Mouse (Mus musculus): ENCODE measurements around the gene Snx33. TPM values are rescaled to one million over a fixed set of nuclear protein-coding genes. Genes with fewer than 3 reads are reported as not detected.

The Snx33 gene
- polyA plus RNA-seq (2016; fragmentation: Nextera tagmentation; extraction: Ambion mirVana), result 10.2 and 10.5 TPM in 2 replicates

- Histone ChIP-seq H3K4me2 (peak within 1 kb of the TSS; percentile 80), H3K9me3 (replicated peaks) (no peaks in the 10 kb centered on the region), H3K27me3 (replicated peaks) (no peaks in the 10 kb centered on the region), H3K4me3 (peak within 1 kb of the TSS; percentile 63), H3K9ac (peak within 1 kb of the TSS; percentile 85), H3K4me1 (replicated peaks) (peaks cover 42% of the 10 kb centered on the region), H3K36me3 (peaks cover 5% of the 10 kb centered on the region; the same call in 1 of the 2 replicates), H3K27ac (ENCODE audit: poor library complexity, severe bottlenecking) (peak within 1 kb of the TSS; percentile 93)
- ATAC-seq (ENCODE audit: insufficient number of reproducible peaks, low FRiP score), result peak; percentile 79
- under 1% methylated on average over 49 of the region's 50 CpGs for WGBS
Measured at GRCm38 (mm10) chr9:56928041-56928811, at the start of gene Snx33. Gene Snx33, minus strand, starts transcription at chr9:56928371.

- Histone ChIP-seq H3K4me2 (no peak overlapping the region), H3K27ac (ENCODE audit: poor library complexity, severe bottlenecking) (no peak overlapping the region), H3K4me3 (no peak overlapping the region), H3K4me1 (replicated peaks) (no peaks in the 10 kb centered on the region), H3K27me3 (replicated peaks) (no peaks in the 10 kb centered on the region), H3K36me3 (peaks cover 24% of the 10 kb centered on the region), H3K9me3 (replicated peaks) (no peaks in the 10 kb centered on the region), H3K9ac (no peak overlapping the region)
- no peak for ATAC-seq (ENCODE audit: insufficient number of reproducible peaks, low FRiP score)
- WGBS, result 72% methylated on average over 3 of the region's 3 CpGs
Measured at GRCm38 (mm10) chr9:56975199-56975598, 47.0 kb upstream of the Snx33 start.

- no peaks in the 10 kb centered on the region for H3K4me1 ChIP-seq (replicated peaks)
- H3K27ac ChIP-seq (ENCODE audit: poor library complexity, severe bottlenecking), result no peak overlapping the region
- H3K4me2 ChIP-seq, result no peak overlapping the region
- 62% methylated on average over 8 of the region's 8 CpGs for WGBS
- no peak overlapping the region for H3K4me3 ChIP-seq
- H3K9ac ChIP-seq, result no peak overlapping the region
- ATAC-seq (ENCODE audit: insufficient number of reproducible peaks, low FRiP score), result no peak
- no peaks in the 10 kb centered on the region for H3K9me3 ChIP-seq (replicated peaks)
- H3K27me3 ChIP-seq (replicated peaks), result no peaks in the 10 kb centered on the region
- peaks cover 19% of the 10 kb centered on the region for H3K36me3 ChIP-seq
Measured at GRCm38 (mm10) chr9:56973960-56974524, 45.9 kb upstream of the Snx33 start.

DNA sequence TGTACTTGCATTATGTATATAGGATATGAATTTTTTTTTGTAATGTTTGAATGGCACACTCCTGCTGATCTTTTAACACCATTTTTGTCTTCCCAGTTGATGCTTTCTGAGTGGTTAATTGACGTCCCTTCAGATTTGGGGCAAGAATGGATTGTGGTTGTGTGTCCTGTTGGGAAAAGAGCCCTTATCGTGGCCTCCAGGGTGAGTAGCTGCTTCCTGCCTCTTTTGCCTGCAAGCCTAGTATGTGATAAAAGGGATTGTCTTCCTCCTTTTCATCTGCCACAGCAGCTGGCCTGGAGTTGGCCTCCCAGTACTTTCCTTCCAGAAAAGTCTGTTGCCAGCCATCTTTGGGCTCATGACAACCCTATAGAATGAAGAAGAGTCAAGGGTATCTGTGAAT lies 42.0 kb upstream of the Snx33 start:
- peaks cover 18% of the 10 kb centered on the region; the same call in 1 of the 2 replicates for H3K36me3 ChIP-seq
- no peak for ATAC-seq (ENCODE audit: insufficient number of reproducible peaks, low FRiP score)
- WGBS, result 51% methylated on average over 2 of the region's 2 CpGs

GRCm38 (mm10) chr9:56961591-56961990 lies 33.4 kb upstream of the Snx33 start:
- H3K9ac ChIP-seq, result no peak overlapping the region
- H3K27ac ChIP-seq (ENCODE audit: poor library complexity, severe bottlenecking), result no peak overlapping the region
- peaks cover 46% of the 10 kb centered on the region for H3K36me3 ChIP-seq
- H3K4me2 ChIP-seq, result no peak overlapping the region
- no peaks in the 10 kb centered on the region for H3K4me1 ChIP-seq (replicated peaks)
- WGBS, result 87% methylated on average over 3 of the region's 3 CpGs
- H3K4me3 ChIP-seq, result no peak overlapping the region
- ATAC-seq (ENCODE audit: insufficient number of reproducible peaks, low FRiP score), result no peak
- H3K27me3 ChIP-seq (replicated peaks), result no peaks in the 10 kb centered on the region
- H3K9me3 ChIP-seq (replicated peaks), result peaks cover 2% of the 10 kb centered on the region; the same call in 1 of the 2 replicates

More for the DNA sequence above, 42.0 kb upstream of the Snx33 start:
- Histone ChIP-seq H3K4me1 (replicated peaks) (no peaks in the 10 kb centered on the region), H3K9me3 (replicated peaks) (no peaks in the 10 kb centered on the region), H3K27me3 (replicated peaks) (no peaks in the 10 kb centered on the region), H3K4me2 (no peak overlapping the region), H3K27ac (ENCODE audit: poor library complexity, severe bottlenecking) (no peak overlapping the region), H3K4me3 (no peak overlapping the region), H3K9ac (no peak overlapping the region)

DNA sequence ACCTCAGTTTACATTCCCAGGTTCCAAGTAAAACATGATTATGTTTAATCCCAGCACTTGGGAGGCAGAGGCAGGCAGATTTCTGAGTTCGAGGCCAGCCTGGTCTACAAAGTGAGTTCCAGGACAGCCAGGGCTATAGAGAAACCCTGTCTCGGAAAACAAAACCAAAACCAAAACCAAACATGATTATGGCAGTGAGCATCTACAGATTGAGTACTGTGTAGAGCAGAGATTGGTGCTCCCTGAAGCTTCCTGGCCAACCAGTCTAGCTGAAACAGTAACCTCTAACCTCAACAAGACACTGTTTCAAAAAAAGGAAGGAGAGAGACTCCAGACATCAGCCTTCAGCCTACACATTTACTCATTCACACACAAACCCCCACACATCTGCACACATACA lies 30.5 kb upstream of the Snx33 start:
- Histone ChIP-seq H3K36me3 (peaks cover 42% of the 10 kb centered on the region), H3K4me3 (no peak overlapping the region), H3K9me3 (replicated peaks) (peaks cover 2% of the 10 kb centered on the region; the same call in 1 of the 2 replicates), H3K4me1 (replicated peaks) (no peaks in the 10 kb centered on the region), H3K27me3 (replicated peaks) (no peaks in the 10 kb centered on the region), H3K4me2 (no peak overlapping the region), H3K27ac (ENCODE audit: poor library complexity, severe bottlenecking) (no peak overlapping the region), H3K9ac (no peak overlapping the region)
- ATAC-seq (ENCODE audit: insufficient number of reproducible peaks, low FRiP score), result no peak
- WGBS, result 80% methylated on average over 2 of the region's 2 CpGs

DNA sequence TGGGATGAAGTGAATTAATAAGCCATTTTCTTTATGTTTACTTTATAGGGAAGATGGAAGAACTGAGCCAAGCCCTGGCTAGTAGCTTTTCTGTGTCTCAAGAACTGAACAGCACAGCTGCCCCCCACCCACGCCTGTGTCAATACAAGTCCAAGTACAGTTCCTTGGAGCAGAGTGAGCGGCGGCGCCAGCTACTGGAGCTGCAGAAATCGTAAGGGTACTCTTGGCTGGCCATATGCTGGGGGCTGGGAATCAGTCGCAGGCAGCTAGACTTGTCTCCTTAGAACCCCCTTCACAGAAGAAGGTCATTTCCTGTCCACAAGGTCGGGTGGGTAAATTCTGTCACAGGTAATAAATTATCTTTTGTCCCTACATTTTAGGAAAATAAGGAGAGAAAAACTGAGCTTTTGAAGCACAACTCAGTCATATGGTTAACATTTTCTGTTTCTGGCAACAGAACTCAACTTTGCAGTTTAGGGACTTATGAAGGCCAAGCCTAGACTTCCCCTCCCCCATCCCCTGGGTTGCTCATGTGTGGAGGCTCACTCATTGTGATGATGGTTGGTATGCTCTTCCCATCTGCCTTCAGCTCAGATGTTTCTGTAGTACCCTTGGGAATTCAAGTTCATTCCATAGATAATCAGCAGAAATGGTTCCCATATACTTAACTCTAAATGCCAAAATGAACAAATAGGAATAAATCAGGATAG lies 28.9 kb upstream of the Snx33 start:
- peaks cover 2% of the 10 kb centered on the region; the same call in 1 of the 2 replicates for H3K9me3 ChIP-seq (replicated peaks)
- H3K27ac ChIP-seq (ENCODE audit: poor library complexity, severe bottlenecking), result no peak overlapping the region
- no peak overlapping the region for H3K9ac ChIP-seq
- peaks cover 29% of the 10 kb centered on the region for H3K36me3 ChIP-seq
- ATAC-seq (ENCODE audit: insufficient number of reproducible peaks, low FRiP score), result no peak
- no peak overlapping the region for H3K4me3 ChIP-seq
- WGBS, result 69% methylated on average over 7 of the region's 7 CpGs
- H3K4me1 ChIP-seq (replicated peaks), result no peaks in the 10 kb centered on the region
- H3K4me2 ChIP-seq, result no peak overlapping the region
- no peaks in the 10 kb centered on the region for H3K27me3 ChIP-seq (replicated peaks)

DNA sequence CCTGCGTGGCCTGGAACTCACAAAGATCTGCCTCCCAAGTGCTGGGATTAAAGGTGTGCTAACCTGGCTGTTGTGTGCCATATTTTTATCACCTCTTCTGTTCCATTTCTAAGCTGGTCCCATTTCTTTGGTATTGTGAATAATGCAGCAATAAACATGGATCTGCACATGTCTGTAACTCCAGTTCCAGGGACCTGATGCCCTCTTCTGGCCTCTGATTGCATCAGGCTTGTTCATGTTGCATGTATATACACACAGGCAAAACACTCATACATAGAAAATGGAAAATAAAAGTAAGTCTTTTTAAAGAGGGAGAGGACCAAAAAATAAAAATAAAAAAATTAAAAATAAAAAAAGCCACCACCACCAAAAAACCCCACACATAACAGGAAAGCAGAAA lies 25.4 kb upstream of the Snx33 start:
- Histone ChIP-seq H3K9me3 (replicated peaks) (no peaks in the 10 kb centered on the region), H3K4me3 (no peak overlapping the region), H3K4me1 (replicated peaks) (peaks cover 12% of the 10 kb centered on the region), H3K36me3 (peaks cover 12% of the 10 kb centered on the region), H3K27me3 (replicated peaks) (no peaks in the 10 kb centered on the region), H3K27ac (ENCODE audit: poor library complexity, severe bottlenecking) (no peak overlapping the region), H3K9ac (no peak overlapping the region), H3K4me2 (no peak overlapping the region)
- ATAC-seq (ENCODE audit: insufficient number of reproducible peaks, low FRiP score), result no peak
- 94% methylated on average over 1 of the region's 1 CpGs for WGBS

DNA sequence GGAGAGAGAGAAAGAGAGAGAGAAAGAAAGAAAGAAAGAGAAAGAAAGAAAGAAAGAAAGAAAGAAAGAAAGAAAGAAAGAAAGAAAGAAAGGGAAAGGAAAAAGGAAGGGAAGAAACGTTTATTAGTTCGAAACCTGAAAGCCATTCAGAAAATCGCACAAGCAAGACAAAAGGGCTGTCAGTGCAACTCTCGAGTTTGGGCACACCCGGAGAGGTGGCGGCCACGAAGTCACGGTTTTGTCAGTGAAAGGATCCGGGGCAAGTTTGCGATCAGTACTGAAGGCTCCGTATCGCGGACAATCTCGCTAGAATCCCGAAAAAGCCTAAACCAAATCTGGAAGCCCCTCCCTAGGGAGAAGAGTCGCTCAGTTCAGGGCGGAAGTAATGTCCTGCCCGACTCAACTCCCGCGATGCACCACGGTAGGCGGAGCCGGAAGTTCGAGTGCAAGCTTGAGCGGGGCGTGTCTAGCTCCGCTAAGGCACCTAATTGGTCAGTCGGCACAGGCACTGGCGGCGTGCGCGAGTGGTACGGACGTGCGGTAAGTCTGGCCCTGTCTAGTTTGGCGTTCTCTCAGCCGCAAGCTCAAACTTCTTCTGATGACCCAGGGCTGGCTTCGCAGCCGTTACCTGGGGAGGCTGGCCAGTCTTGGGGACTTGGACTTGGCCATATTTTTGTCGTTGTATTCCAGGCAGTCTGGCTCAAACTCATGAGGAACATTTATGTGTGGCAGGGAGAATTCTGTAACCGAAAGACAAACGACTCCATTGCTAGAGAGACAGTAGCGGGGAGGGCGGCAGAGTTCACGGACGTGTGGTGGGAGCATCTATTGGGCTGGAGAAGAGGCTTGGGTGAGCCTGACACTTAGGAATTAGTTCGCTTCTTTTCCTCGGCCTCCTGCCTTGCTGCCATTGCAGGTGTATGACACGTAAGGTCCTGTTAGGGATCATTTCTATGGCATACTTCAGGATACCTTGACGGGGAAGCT lies 22.5 kb upstream of the Snx33 start, which contains the start of gene Snupn:
Gene Snupn (plus strand): TSS at position 465 of the 987 bp plus-strand sequence.
- peak; percentile 100 for ATAC-seq (ENCODE audit: insufficient number of reproducible peaks, low FRiP score)
- H3K4me1 ChIP-seq (replicated peaks), result peaks cover 12% of the 10 kb centered on the region
- WGBS, result under 1% methylated on average over 50 of the region's 50 CpGs
- H3K4me3 ChIP-seq, result peak within 1 kb of the TSS; percentile 84
- H3K4me2 ChIP-seq, result peak within 1 kb of the TSS; percentile 96
- peaks cover 3% of the 10 kb centered on the region; the same call in 1 of the 2 replicates for H3K36me3 ChIP-seq
- H3K27ac ChIP-seq (ENCODE audit: poor library complexity, severe bottlenecking), result peak within 1 kb of the TSS; percentile 89
- H3K9me3 ChIP-seq (replicated peaks), result no peaks in the 10 kb centered on the region
- H3K9ac ChIP-seq, result peak within 1 kb of the TSS; percentile 92
- no peaks in the 10 kb centered on the region for H3K27me3 ChIP-seq (replicated peaks)

GRCm38 (mm10) chr9:56949767-56950166 lies 21.6 kb upstream of the Snx33 start:
- H3K9me3 ChIP-seq (replicated peaks), result no peaks in the 10 kb centered on the region
- no peaks in the 10 kb centered on the region for H3K36me3 ChIP-seq
- peak overlapping the region; percentile 96 for H3K4me2 ChIP-seq
- no peaks in the 10 kb centered on the region for H3K27me3 ChIP-seq (replicated peaks)
- peaks cover 12% of the 10 kb centered on the region for H3K4me1 ChIP-seq (replicated peaks)
- H3K4me3 ChIP-seq, result peak overlapping the region; percentile 84
- H3K27ac ChIP-seq (ENCODE audit: poor library complexity, severe bottlenecking), result no peak overlapping the region
- no peak for ATAC-seq (ENCODE audit: insufficient number of reproducible peaks, low FRiP score)
- 20% methylated on average over 13 of the region's 13 CpGs for whole genome bisulfite sequencing
- peak overlapping the region; percentile 65 for H3K9ac ChIP-seq
